Mouse (Mus musculus): ENCODE results near the gene Stk11ip. TPM values are rescaled to one million over a fixed set of nuclear protein-coding genes. Genes with fewer than 3 reads are reported as not detected.

The Stk11ip gene
- total RNA-seq, 2 experiments from 2014 or later = 6.2 to 8.4 TPM

- no peak for DNase-seq
- no peak overlapping the region for H3K4me3 ChIP-seq
- intact Hi-C loops (cut with DNase I) = no loop called here
- TF ChIP-seq CTCF (IDR thresholded peaks at IDR 0.05) = no peak
- no peak overlapping the region for H3K27ac ChIP-seq
Observed at GRCm38 (mm10) chr1:75564102-75564501, 42.8 kb downstream of the Stk11ip start.

DNA sequence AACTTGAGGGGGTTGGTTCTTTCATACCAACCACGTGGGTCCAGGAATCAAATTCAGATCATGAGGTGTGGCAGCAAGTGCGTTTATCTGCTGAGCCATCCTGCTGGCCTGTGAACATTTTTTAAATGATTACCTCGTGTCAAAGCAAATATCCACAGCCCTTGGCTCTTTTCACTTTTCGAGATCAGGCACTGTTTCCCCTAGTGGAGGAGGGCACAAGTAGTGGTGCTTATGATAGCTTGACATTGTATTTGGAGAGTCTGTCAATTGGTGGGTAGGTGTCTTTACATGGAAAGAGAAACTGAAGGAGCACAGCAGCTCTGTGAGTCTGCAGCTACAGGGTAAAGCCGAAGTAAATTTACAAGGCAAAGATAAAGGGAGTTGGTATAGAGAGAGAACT, 43.6 kb downstream of the Stk11ip start:
- H3K27ac ChIP-seq = no peak overlapping the region
- H3K4me3 ChIP-seq = no peak overlapping the region
- DNase-seq = no peak
- intact Hi-C loops (cut with DNase I) = no loop called here
- TF ChIP-seq CTCF (IDR thresholded peaks at IDR 0.05) = no peak

DNA sequence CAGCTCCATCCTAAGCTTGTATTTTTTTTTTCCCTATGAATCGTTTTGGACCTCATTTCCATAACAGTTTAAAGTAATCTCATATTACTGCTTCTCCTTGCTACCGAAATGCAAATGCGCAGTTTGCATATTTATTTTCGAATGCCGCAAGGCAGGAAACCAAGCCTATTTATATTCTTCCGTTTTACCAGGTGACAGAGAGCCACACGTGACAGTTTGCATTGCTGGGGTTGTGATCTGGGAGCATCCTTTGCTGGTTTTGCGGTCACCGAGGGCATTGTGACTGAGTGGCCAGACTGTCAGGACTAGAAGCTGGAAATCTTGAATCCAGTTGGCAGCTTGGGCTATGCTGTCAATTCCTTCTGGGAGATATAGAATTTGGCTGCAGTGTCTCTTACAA, 44.3 kb downstream of the Stk11ip start:
- no peak for DNase-seq
- no peak for TF ChIP-seq CTCF (IDR thresholded peaks at IDR 0.05)
- intact Hi-C loops (cut with DNase I) = no loop called here
- Histone ChIP-seq H3K4me3 (no peak overlapping the region), H3K27ac (no peak overlapping the region)

DNA sequence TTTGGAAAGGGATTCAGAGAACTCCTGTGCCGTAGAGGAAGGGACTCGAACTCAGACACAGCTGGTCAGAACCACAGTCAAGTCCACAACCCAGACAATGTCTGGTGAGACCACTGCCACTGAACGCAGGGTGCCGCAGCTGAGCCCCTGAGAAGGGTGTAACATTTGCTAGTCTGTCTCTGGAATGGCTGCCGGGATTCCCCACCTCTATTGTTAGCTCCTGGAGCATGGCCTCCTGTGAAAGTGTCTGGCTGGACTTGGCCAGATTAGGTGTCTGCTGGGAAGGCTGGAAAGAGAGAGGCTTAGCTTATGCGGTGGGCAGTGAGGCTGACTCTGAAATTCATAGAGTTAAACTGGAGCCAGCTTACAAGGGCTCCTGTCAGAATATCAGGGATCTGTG, 49.1 kb downstream of the Stk11ip start:
- intact Hi-C loops (cut with DNase I) = no loop called here
- Histone ChIP-seq H3K4me3 (no peak overlapping the region), H3K27ac (no peak overlapping the region)
- DNase-seq = no peak
- TF ChIP-seq CTCF (IDR thresholded peaks at IDR 0.05) = no peak

DNA sequence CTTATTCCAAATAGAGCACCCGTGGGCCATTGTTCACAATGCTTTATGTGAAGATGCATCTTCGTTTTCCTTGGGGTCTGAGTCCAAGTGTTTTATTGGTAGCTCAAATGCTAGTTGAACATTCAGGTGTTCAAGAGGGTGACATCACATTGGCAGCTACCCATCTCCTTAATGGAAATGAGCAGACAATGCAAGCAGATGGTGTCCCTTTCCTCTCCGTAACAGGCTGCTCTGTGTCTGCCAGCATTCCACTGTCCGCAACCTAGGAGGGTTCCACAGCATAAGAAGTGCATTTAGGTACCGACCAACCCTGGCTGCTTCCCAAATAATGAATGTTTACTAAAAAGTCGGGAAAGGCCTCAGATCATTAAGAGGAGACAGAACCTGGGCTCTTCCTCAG, 51.4 kb downstream of the Stk11ip start:
- Histone ChIP-seq H3K27ac (no peak overlapping the region), H3K4me3 (no peak overlapping the region)
- DNase-seq = no peak
- intact Hi-C loops (cut with DNase I) = no loop called here
- TF ChIP-seq CTCF (IDR thresholded peaks at IDR 0.05) = no peak

GRCm38 (mm10) chr1:75573715-75574114, 52.4 kb downstream of the Stk11ip start:
- no peak for TF ChIP-seq CTCF (IDR thresholded peaks at IDR 0.05)
- intact Hi-C loops (cut with DNase I) = no loop called here
- no peak overlapping the region for H3K4me3 ChIP-seq
- H3K27ac ChIP-seq = no peak overlapping the region
- no peak for DNase-seq

DNA sequence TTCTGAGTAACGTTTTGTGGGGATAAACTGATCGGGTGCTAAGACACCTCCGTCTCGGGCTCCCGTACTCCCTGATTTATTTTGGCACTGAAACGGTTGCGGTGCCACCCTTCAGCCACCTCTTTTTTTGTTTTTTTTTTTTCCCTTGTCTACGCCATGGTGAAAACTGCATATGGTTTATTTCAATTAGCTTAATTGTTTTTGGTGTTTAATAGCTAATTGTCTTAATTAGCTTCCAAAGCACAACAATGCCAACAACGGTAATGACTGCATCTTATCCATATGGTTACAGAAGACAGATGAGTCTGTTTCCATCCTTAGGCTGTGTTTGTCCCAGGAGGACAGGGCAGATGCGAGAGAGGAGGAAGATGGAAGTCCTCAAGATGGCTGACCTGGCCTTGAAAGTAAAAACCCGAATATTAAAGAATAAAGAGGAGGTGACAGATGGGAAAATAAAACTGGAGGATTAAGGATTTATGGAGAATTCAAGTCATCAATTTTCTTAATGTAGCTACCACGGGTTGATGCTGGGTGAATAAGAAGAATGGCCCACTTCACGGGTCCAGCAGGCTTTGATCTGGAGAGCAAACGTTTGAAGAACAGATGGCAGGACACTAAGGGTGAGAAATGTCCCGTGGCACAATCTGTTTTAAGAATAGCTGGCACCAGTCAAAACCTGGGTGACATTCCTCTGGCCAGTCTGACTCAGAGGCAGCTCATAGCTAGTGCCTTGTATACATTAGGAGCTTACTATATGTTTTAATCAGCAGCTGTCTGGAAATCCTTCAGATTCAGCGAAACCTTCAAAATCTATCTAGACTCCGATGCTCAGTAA, 53.4 kb downstream of the Stk11ip start:
- no peak overlapping the region for H3K4me3 ChIP-seq
- intact Hi-C loops (cut with DNase I) = no loop called here
- no peak for TF ChIP-seq CTCF (IDR thresholded peaks at IDR 0.05)
- H3K27ac ChIP-seq = no peak overlapping the region
- no peak for DNase-seq

DNA sequence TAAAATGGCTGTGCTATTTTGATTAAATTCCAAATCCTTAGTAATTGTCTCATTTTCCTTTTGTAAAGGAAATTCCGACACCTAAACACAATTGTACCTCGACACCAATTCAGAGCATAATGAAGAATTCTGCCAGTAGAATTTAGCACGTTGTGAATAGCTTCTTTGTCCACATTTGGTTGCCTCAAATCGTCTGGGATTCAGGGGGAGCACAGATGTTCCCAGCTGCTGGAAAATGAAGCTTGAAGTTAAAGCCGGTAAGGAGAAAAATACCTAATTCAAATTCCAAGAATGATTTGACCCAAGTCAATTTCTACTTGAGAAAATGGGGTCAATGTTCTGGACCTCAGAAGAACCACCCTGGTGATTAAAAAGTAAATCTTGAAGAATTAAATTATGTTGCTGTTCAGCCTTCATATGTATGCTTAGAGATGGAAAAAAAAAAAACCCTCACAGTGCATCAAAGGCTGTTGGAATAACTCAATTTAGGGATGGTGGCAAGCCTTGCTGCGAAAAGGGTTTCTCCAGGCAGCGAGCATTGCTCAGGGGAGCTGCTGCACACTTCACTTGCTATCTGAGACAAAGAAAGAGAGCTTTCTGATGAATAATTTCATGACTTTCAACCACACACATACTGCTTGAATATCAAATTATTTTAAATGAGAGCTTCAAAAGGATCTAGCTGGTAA, 60.8 kb downstream of the Stk11ip start:
- Histone ChIP-seq H3K4me3 (no peak overlapping the region), H3K27ac (no peak overlapping the region)
- intact Hi-C loops (cut with DNase I) = no loop called here
- no peak for DNase-seq
- TF ChIP-seq CTCF (IDR thresholded peaks at IDR 0.05) = no peak

DNA sequence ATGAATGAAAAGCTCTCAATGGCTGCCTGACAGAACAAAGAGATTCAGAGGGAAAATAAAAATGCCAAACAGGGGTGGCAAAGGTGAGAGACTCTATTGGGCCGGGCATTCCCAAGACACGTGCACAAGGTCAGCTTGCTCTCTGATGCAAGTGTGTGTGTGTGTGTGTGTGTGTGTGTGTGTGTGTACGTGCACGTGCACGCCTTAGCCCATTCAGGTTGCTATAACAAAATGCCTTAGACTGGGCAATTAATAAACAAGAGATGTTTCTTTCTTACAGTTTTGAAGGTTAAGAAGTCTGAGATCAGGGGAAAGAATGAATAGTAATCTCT, 61.3 kb downstream of the Stk11ip start:
- Histone ChIP-seq H3K27ac (no peak overlapping the region), H3K4me3 (no peak overlapping the region)
- DNase-seq = no peak
- TF ChIP-seq CTCF (IDR thresholded peaks at IDR 0.05) = no peak
- intact Hi-C loops (cut with DNase I) = no loop called here

GRCm38 (mm10) chr1:75583034-75583433, 61.7 kb downstream of the Stk11ip start:
- TF ChIP-seq CTCF (IDR thresholded peaks at IDR 0.05) = no peak
- no peak overlapping the region for H3K27ac ChIP-seq
- no peak overlapping the region for H3K4me3 ChIP-seq
- DNase-seq = no peak
- intact Hi-C loops (cut with DNase I) = no loop called here

GRCm38 (mm10) chr1:75586791-75587190, 65.5 kb downstream of the Stk11ip start:
- TF ChIP-seq CTCF (IDR thresholded peaks at IDR 0.05) = no peak
- intact Hi-C loops (cut with DNase I) = no loop called here
- Histone ChIP-seq H3K27ac (no peak overlapping the region), H3K4me3 (no peak overlapping the region)
- DNase-seq = no peak

Other genes starting within 250 kb of the Stk11ip start
- not detected for gene Resp18, start 243.1 kb upstream of the Stk11ip start, total RNA-seq (2021)
- gene Dnpep, start 203.5 kb upstream of the Stk11ip start, total RNA-seq (2021) = 10 to 100 TPM; 40.9 to 49.6 TPM
- 1,000 to 10,000 TPM; 2,035 to 2,198 TPM for gene Des, start 161.2 kb upstream of the Stk11ip start, total RNA-seq (2021)
- 100 to 1,000 TPM; 268 to 311 TPM for gene Speg, start 146.2 kb upstream of the Stk11ip start, total RNA-seq (2021)
- 10 to 100 TPM; 41.1 to 42.7 TPM for gene Gmppa, start 85.6 kb upstream of the Stk11ip start, total RNA-seq (2021)
- gene Asic4, start 71.1 kb upstream of the Stk11ip start, total RNA-seq (2021) = not detected
- gene Chpf, start 42.2 kb upstream of the Stk11ip start, total RNA-seq (2021) = 1 to 10 TPM; 3.0 to 6.2 TPM
- not detected for gene Tmem198, start 42.0 kb upstream of the Stk11ip start, total RNA-seq (2021)
- 10 to 100 TPM; 28.4 to 41.4 TPM for gene Obsl1, start 15.1 kb upstream of the Stk11ip start, total RNA-seq (2021)
- gene Inha, start 14.5 kb upstream of the Stk11ip start, total RNA-seq (2021) = 1 to 10 TPM; 1.3 to 2.2 TPM
- 10 to 100 TPM in 1 of 2 experiments, 1 to 10 TPM in 1; 7.2 to 11.9 TPM for gene Slc4a3, start 24.7 kb downstream of the Stk11ip start, total RNA-seq (2021)